Comparison of ENCODE assay signal across 17 mouse cellular contexts in the genomic region with DNA sequence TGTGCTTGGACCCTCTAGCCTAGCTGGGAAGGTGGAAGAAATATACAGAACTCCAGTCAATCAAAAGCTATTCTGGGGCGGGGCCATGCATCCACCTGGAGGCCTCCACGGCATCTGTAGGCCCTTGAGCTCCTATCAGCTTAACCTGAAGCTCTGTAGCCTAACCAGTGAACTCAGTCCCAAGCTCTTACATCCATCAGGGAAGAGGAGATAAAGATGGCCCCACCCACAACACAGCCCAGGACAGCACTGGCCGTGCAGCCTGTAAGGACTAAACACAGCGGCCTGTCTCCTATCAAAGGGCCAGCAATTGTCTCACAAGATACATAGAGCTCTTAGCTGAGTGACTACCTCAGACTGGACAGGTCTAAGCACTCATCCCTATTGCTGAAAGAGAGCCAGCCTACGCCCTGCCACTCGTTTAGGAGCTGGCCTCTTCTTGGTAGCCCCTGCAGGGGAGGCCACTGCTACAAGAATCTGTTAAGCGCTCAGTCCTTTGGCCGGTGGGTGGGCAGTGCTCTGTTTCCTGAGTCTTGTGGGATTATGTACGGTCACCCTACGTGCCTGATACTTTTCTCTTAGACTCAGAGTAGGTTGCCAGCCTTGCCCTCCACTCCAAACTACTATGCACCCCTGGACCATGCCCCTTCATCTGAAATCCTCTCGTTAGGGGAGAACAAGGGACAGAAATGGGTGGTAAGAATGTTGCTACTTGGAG. TPM values are rescaled to one million over a fixed set of nuclear protein-coding genes. Genes with fewer than 3 reads are reported as not detected.
DNase-seq lines count a peak whose midpoint lies in the region; ATAC-seq lines count a peak whose summit lies in the region.
"Had no signal": no experiment of that assay in that cellular context is flagged by ENCODE, and none has a peak within 500 bp of the region (broad histone marks: within the 10 kb centered on the region; RNA-seq: fewer than 3 reads in every experiment).

No protein-coding gene starts in this region.

- peak; percentile 32 for ATAC-seq in megakaryocyte progenitor cell, adult 5-6 weeks (replicated peaks; ENCODE audit: poor library complexity)
- no peak for ATAC-seq in forebrain, embryonic 16.5 days
- ATAC-seq: forebrain, postnatal 0 days; hindbrain, postnatal 0 days had no signal

- H3K9ac ChIP-seq in forebrain, embryonic 16.5 days (replicated peaks; ENCODE audit: low read depth, low read length): no peak overlapping the region
- H3K9ac ChIP-seq: embryonic facial prominence, embryonic 12.5 days; forebrain, postnatal 0 days had no signal

- H3K4me2 ChIP-seq in forebrain, embryonic 16.5 days (ENCODE audit: low read length): no peak overlapping the region
- H3K4me2 ChIP-seq: embryonic facial prominence, embryonic 12.5 days had no signal

- no peaks in the 10 kb centered on the region for H3K9me3 ChIP-seq in limb, embryonic 10.5 days (replicated peaks)
- no peaks in the 10 kb centered on the region for H3K9me3 ChIP-seq in forebrain, embryonic 16.5 days (ENCODE audit: control insufficient read depth, low read length)
- H3K9me3 ChIP-seq: embryonic facial prominence, embryonic 12.5 days; megakaryocyte, embryonic 14.5 days had no signal

- 88% methylated on average over 11 of the region's 11 CpGs for WGBS in limb, embryonic 10.5 days
- 79% methylated on average over 11 of the region's 11 CpGs for whole genome bisulfite sequencing in forebrain, embryonic 16.5 days

- peak; percentile 55 for DNase-seq in heart, adult 11 months
- DNase-seq in heart, postnatal 25 days (ENCODE audit: low spot score): no peak
- DNase-seq in spleen, postnatal 4 days (ENCODE audit: low spot score in 2 of 2): peak; percentile 44 to 63
- no peak for DNase-seq in spleen, postnatal 36 days (ENCODE audit: low spot score in 2 of 2)
- DNase-seq in limb, embryonic 10.5 days (ENCODE audit: low spot score): peak; percentile 28
- DNase-seq in frontal cortex, postnatal 25 days (ENCODE audit: low spot score in 2 of 2): no peak
- DNase-seq: adrenal gland, postnatal 14 days; cerebellum, postnatal 10 days; forebrain, postnatal 0 days; kidney, adult 9 months; layer of hippocampus, adult 9-11 months; lung, adult 2 months had no signal

- no peak overlapping the region for H3K27ac ChIP-seq in limb, embryonic 10.5 days
- H3K27ac ChIP-seq in forebrain, embryonic 16.5 days (ENCODE audit: low read length): no peak overlapping the region
- H3K27ac ChIP-seq: embryonic facial prominence, embryonic 12.5 days; hindbrain, postnatal 0 days had no signal

- peaks cover 20% of the 10 kb centered on the region for H3K27me3 ChIP-seq in limb, embryonic 10.5 days (ENCODE audit: low read depth, poor library complexity, severe bottlenecking)
- H3K27me3 ChIP-seq in forebrain, embryonic 16.5 days (replicated peaks; ENCODE audit: control insufficient read depth, insufficient read depth, low read length): no peaks in the 10 kb centered on the region

- no peak overlapping the region for H3K4me3 ChIP-seq in limb, embryonic 10.5 days
- no peak overlapping the region for H3K4me3 ChIP-seq in forebrain, embryonic 16.5 days (replicated peaks; ENCODE audit: low read length)
- H3K4me3 ChIP-seq: embryonic facial prominence, embryonic 12.5 days; megakaryocyte, embryonic 14.5 days had no signal

- H3K36me3 ChIP-seq in limb, embryonic 10.5 days: no peaks in the 10 kb centered on the region
- H3K36me3 ChIP-seq in forebrain, embryonic 16.5 days (ENCODE audit: control insufficient read depth, insufficient read depth): no peaks in the 10 kb centered on the region
- H3K36me3 ChIP-seq: embryonic facial prominence, embryonic 12.5 days had no signal

- peaks cover 28% of the 10 kb centered on the region for H3K4me1 ChIP-seq in limb, embryonic 10.5 days
- H3K4me1 ChIP-seq in forebrain, embryonic 16.5 days (replicated peaks; ENCODE audit: control insufficient read depth, insufficient read depth, low read length): peaks cover 18% of the 10 kb centered on the region

- intact Hi-C loops in heart, postnatal 25 days (cut with DNase I): loop anchor here (10.0 kb wide), 1 partner anchor 337 kb away; no protein-coding TSS in a partner anchor

RNA-seq across cellular contexts. Expression of a gene that starts 6.0 kb away (rescaled TPM):
- 10 to 100 TPM; 23.0 to 23.1 TPM for total RNA-seq in heart, postnatal 25 days (2021)
- 3.0 and 3.6 TPM in 2 replicates for polyA plus RNA-seq in limb, embryonic 10.5 days (2016; fragmentation: Nextera tagmentation; extraction: Ambion mirVana)
- total RNA-seq in megakaryocyte progenitor cell, adult 5-6 weeks (2015): 12.6 and 17.7 TPM in 2 replicates
- 7.3 and 10.0 TPM in 2 replicates for total RNA-seq in megakaryocyte progenitor cell, adult 5-6 weeks (2017)
- 6.2 and 7.4 TPM in 2 replicates for polyA plus RNA-seq in forebrain, embryonic 16.5 days (2015; fragmentation: Nextera tagmentation; extraction: Ambion mirVana)

Comparison
In these comparisons a context has a peak if more than half of its experiments do, and no peak if none do; other contexts are left out.
1. DNase-seq: peak in heart, adult 11 months (single experiment), spleen, postnatal 4 days (2 of 2) and limb, embryonic 10.5 days (single experiment); none in heart, postnatal 25 days (single experiment), spleen, postnatal 36 days (0 of 2) and frontal cortex, postnatal 25 days (0 of 2).